Mouse (Mus musculus): ENCODE results near the gene Dmbx1.

Dmbx1 gene

DNA sequence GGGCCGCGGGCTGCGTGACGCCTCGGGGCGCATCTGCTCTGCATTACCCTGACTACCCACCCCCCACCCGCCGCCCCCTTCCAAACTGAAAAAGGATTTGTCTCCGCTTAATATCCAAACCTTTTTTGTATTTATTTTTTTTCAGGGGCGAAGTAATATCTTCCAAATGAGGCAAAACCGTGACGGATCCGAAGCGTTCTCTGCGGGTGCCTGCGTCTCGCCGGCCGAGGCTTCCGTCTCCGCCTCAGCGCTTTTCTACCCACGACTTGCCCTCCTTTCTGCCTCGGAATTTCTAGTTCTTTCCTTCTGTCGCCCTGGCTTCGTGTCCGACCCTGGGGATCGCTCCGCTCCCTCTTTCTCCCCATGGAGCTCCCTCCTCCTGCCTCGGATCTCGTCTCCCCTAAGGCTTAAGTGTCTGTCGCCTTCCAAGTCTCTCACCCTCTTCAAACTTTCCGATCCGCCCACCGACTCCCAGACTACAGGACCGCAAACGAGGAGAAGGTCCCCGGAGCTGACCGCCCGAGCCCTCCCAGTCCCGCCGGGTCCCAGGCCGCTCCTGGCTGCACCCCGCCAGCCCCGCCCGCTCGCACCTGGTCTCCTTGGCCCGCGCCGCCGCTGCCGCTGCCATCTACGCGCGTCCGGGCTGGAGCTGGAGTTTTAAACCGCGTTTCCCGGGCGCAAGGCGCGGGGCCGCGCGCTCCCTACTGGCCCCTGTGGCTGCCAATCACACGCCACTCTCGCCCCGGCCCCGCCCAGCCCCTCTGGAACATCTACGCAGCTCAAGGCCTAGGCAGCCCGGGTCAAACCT is at the start of gene Dmbx1:
Gene Dmbx1 (minus strand): TSS at position 632 of the 808 bp plus-strand sequence.
- DNase-seq, result peak; percentile 12 to 40

DNA sequence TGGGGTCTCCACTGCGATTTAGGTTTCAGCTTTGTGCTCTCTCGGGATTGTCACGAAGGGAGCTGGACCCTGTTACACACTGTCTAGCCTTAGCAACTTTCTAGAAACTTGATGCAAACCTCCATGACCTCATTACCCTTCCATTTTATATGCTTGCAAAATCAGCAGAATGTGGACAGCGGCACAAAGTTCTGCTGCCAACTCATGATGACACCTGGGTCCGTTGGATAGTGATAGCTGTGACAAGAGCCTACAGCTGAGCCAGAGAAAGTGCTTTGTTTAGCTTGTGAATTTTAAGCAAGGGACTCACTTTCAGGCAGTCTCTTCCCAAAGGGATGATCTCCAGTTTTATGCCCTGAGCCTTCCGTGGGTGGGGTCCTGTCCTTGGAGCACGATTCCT is 49.7 kb upstream of the Dmbx1 start:
- no peak for DNase-seq

DNA sequence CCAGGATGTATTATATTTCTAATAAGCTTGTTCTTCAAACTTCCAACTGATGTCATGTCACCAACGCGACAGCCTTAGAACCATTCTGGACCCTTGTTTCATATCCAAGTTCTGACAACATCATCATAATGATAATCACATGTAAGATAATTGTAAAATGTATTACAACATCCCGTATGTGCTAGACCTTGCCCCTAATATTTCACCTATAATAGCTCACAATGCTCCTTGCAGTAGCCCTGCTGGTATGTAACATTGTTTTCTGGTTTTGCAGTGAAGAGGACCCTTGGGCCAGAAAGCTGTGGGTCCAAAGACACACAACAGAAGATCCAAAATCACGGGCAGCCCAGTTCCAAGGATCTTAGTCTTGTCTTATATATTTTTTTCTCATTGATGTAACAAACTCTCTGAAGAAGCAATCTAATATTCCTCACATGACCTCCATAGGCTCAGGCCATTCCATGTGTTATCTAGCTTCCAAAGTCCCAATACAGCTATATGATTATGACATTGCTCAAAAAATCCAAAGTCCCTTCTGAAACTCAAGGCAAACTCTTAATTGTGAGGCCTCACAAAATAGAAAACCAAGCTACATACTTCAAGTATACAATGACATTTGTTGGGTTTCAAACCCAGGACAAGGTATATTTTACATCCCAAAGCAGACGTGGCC is 48.3 kb upstream of the Dmbx1 start:
- no peak for DNase-seq

DNA sequence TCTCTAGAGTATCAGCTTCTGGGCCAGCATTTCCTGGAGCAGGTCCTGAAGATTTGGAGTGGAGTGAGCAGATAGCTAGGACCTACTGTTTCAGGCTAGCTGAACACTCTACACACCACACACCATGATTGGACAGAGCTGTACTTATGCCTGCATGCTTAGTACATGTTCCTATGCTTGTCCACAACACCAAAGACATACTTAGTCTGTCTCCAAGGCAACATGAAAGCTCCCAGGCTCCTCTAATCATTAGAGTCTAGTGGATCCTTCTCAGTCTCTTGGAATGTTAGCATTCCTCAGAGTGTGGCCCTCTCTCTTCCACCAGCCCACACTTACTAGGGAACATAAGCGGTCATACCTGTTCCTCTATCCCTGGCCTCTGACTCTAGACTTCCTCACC is 47.7 kb upstream of the Dmbx1 start:
- no peak for DNase-seq

DNA sequence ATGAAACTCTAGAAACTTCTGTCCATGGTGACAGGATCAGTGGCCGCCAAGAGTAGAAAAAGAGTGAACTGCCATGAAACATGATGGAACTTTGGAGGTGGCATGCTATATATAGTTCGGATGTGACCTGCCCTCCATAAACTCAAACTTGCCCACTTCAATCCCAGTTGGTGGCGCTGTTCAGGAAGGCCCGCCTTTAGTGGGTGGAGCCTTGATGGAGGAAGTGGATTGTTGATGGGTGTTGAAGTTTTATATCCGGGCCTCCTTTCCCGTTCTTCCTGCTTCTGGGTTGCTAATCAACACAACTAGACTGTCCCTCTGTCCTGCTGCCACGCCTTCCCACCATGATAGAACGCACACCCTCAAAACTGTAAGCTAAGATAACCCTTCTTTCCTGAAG is 45.2 kb upstream of the Dmbx1 start:
- no peak for DNase-seq

DNA sequence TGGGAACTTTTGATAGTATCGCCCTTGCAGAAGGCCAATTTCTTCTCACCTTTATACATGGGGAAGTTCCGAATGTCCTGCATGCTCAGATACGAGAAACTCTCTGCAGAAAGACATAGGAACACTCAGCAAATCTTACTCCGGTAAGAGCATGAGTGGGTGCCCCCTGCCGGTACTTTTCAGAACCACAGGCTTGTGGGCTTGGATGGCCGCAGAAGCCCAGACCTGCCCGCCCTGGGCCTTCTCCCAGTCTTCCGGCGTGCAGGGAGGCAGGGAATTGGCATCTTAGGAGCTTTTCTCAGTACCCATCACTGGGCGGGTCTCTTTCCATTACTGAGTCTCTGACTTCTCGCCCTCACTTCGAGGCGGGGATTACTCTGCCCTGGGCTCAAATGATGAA is 44.4 kb upstream of the Dmbx1 start:
- DNase-seq, result peak; percentile 89 to 92

DNA sequence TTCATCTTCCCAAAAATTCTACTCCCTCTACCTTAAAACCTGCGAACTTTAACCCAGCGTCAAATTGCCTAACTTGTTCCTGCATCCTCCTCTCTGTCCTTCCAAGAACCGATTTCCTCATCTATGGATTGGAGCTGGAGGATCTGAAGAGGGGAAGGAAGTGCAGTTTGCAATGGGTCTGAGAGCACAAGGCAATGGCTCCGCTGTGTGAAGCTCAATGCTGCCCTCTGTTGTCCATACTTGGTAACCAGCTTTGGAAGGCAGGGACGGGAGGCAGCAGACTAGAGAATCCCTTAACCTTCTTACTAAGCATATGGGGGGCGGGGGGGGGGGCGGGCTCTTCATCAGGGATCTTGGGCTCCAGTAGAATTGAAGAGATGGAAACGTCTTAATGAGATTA is 41.0 kb upstream of the Dmbx1 start:
- DNase-seq, result peak; percentile 67 to 77

DNA sequence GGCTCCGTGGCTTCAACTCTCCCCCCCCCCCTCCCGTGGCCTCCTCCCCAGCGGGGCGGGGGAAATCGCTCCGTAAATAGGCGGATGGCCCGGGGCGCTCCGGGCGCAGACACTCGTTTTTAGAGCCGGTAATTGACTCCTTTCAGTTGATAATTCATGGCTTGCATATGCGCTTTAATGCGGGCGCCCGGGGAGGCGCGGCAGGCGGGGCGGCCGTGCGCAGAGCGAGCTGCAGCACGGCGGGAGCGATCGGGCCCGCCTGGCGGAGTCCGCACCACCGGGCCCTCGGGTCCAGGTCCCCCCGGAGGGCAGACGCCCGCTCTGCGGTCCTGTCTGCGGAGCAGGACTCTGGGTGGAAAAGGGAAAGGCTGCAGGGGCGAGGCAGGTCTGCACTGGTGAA is 39.7 kb upstream of the Dmbx1 start:
- no peak for DNase-seq

DNA sequence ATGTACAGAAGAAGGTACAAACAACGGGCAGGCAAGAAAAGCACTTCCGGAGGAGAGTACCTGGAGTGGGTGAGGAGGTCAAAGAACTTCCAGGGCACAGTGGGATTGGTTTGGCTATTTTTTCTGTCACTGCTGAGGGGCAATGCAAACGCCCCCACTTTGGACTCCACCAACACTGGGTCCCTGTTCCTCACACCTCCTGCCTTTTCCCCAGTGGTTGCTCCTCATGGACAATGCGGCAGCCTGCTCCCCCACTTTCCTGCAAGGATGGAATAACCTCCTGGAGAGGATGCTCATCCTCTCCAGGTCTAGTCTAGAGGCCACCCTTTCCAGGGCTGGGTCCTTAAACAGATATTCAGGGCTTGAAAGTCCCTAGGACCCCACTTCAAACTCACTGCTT is 39.2 kb upstream of the Dmbx1 start:
- DNase-seq, result no peak

DNA sequence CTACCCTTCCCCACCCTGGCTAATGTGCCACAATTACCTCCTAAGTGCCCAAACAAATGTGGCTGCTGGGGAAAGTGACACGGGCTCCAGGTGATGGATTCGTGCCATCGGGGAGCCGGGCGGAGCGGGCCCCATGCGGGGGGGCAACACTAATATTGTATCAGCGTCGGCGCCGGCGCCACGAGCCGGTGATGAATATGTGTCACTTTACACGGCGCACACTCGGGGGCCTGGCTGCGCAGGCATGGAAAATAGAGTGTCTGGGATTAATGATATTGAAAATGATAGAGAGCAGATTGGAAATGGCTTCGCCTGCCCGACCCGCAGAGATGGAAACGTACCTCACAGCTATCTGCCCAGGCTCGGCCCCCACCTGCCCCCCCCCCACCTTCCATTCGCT is 32.8 kb upstream of the Dmbx1 start:
- no peak for DNase-seq

DNA sequence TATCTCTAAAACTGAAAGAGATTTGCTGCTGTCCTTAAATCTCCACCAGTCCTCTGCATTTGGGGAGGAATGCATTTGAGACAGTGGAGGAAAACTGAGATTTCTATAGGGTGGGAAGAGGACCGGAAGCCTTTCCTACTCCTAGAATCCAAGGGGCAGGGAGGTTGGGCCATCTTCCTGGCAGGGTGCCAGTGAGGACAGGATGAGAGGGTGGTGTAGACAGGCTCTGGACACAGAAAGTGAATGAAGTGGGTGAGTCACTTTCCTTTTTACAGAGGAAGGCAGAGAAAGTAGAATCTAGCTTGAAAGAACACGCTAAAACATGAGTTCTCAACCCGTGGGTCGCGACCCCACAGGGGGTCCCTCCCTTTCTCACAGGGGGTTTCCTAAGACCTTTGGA is 24.7 kb upstream of the Dmbx1 start:
- DNase-seq, result no peak

DNA sequence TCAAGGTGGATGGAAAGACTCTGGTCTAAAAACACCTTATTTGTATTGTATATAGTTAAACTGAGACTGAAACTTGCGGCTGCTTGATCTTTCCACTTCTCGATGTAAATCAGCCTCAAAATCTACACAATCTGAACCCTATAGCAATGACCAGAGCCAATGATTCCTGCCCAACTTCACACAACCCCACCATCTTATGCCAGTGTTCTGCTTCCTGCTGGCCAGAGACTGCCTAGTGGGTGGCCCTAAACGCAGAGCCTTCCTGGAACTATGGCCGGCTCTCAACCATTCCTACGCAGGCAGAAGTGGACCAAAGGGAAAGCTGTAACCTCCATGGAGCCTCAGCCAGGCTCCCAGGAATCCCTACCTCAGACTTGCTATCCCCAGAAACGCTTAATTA is 24.0 kb upstream of the Dmbx1 start:
- no peak for DNase-seq

DNA sequence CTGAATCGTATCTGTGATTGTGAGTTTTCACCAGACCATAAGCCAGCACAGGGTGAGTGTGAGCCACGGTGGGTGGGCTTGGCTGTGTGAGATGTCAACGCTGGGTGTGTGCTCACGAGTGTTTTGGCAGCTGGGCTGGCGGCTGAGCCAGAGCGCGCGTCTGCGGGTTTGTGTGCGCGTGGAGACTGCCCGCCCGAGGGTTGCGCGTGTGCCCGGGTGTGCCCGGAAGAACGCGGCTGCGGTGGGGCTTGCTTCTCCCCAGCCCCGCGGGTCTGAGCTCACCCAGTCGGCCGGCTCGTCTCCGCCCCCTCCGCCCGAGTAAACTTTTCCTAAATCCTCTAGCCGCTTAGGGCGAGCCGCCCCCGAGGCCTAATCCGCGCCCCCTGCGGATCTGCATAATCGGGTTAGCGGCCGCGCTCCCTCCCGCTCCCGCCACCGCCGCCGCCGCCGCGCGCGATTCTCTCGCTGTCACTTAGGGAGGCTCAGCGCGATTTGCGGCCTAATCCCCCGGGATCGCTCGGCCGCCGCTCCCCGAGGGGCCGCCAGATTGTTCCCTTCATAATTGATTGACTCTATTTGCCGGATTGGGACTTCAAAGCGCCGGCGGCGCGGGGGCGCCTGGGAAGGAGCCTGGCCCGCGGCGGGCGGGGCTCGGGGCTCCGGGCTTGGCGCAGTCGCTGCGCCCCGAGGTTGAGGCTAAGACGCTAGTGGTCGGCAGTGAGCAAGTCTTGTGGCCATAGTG is 23.1 kb upstream of the Dmbx1 start:
- peak; percentile 15 to 31 for DNase-seq

DNA sequence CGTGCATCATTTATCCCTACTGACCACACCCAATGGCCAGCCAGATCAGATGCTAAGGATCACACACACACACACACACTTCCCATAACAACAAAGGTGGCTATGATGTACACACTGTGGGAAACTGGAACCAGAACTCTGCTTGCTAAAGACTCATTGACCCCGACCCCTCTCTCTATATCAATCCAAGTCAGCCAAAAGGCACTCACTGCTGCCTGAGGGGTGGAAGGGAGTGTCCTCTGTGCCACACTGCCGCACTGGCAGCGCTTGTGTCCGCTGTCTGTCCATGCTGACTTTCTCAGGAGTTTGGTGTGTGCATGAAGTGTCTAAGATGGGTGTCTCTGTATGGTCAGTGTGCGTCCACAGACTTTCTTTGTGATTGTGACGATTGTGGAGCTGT is 22.3 kb upstream of the Dmbx1 start:
- no peak for DNase-seq

DNA sequence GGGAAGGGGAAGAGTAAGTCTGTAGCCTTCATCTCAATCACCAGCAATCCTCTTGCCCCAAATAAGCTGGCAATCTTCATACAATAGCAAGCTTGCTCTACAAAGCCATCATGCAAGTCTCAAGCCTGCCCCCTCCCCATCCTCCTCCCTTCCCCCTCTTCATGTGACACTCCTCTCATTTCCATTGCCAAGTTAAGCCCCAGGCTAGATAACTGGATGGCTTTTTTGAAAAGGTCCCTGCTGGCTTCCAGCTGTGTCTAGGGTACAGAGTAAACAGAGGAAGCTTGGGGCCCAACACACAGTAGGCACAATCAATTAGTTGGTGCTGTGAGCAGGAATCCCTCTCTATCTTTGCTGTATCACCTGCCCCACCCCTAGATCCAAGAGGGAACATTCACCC is 19.8 kb upstream of the Dmbx1 start:
- DNase-seq, result no peak

DNA sequence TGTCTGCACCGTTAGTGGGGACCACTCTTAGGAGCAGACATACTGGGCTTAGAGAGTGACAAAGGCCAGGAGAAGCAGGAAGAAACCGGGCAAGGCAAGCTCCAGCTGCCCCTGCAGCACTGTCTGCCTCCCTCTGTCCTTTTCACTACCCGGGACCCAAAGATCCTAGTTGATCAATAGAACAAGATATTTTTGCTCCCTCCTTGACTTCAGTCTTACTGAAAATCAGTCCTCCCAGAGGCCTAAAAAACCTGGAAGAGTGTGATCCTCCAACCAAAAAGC is 15.7 kb upstream of the Dmbx1 start:
- DNase-seq, result no peak

DNA sequence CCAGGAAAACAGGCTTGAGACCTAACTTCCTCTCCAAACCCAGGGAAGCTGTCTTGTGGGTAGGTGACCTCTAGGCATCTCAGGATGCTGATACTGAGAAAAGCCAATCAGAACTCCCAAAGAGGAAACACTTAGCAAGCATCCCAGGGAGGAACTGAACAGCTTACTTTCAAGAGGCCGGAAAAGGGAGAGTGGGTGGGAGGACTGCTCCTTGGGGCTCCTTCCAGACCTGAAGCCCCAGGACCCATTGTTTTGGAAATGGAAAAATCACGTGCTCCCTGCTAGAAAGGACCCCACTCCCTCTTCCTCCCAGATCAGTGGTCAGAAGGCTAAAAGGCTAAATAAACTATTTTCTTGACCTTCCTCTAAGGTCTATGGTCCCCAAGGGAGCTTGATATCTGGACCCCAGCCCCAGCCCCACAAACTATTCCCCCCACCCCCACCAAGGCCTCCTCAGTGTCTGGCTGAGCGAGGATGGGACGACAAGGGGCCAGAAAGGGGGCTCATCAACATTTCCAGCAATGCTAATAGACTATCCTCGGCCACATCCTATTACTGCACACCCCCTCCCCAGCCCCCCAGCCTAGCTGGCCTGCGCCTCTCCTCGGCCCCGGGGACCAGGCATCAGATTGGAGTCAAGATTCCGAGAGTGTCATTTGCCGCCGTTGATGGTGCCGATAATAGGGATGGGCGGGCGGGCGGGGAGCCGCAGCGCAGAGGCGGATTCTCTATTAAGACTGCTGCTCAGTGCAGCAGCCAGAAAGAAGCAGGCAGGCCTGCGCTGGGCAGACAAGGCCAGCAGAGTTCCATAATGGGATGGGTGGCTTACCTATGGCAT is 15.1 kb upstream of the Dmbx1 start:
- DNase-seq, result no peak

DNA sequence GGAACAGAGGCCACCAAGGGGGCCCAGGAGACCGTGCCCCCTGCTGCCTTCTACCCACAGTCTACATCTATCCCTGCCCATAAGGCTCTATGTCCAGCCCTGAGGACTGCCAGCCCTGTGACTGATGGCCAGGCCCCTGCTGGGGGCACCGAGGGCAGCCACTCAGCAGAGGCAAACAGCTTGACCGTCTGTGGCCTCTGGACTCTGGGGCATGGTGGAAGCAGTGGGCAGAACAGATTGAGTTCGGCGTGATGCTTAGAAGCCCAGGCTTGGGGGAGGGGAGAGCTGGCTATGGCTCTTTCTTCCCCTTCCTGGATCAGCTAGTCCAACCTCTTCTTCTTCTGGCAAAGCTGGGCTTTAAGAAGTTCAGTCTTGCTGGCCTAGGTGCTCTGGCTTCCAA is 13.8 kb upstream of the Dmbx1 start:
- DNase-seq, result no peak

DNA sequence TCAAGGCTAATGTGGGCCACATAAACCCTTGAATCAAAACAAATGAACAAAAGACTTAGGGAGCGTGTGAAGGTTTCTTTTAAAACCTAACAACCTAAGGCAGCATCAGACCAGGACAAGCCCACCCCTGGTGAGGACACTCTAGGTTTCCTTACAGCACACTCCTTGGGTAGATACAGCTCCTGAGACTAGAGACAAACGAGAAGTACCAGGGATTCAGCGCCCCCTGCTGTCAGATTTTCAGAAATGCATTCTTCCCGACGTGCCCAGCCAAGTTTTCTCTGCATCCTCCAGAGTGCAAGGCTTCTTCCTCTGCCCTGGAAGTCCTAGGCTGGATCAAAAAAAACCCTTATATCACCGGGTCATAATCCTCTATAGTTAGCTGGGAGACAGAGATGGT is 13.0 kb upstream of the Dmbx1 start:
- peak; percentile 39 to 52 for DNase-seq

DNA sequence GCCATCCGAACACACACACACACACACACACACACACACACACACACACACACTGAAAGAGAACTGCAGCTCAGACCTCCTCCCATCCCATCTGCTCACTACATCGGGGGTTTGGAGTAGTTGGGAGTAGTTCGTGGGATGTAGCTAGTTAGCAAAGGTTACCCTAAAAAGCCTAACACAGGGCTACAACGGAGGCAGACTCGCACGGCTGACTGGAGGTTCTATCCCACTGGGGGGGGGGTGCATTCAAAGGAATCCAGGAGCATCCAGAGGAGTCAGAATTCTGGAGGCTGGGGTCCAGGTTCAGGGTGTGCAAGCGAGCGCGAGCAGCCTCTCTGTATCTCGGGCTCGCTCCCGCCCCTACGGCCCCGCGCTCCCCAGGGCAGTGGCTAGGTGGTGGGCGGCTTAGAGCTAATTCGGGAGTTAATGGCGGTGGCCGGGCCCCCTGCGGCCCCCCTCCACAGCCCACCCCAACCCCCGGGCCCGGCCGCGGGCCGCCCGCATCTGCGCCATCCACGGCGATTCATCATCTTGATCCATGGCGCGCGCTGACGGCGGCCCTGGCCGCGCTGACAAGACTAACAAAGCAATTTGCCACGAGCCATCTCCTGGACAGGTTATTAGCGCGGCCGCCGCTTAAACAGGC is 4.1 kb upstream of the Dmbx1 start:
- DNase-seq, result no peak

DNA sequence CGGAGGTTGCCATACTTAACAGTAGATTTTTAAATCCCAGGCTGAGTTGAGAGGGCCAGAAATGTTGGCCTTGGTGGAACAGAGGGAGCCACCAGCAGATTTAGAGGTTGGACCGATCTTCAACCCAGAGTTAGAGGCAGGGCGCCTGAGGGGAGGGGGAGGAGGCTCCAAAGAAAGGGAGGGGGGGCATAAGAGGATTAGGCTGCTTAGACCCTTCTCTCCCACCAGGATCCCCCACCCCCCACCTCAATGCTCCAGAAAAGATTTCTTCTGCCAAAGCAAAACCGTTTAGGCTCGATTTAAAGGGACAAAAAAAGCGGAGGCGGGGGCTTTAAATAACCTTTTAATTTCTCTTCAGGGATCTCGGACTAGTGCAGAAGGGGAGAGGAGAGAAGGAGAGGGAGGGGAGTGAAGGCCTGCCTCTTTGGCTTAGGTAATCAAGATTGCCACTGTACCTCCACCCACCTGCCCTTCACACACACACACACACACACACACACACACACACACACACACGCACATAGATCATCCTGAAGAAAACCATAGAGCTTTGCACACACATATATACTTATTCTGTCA is 1.6 kb upstream of the Dmbx1 start:
- DNase-seq, result no peak

DNA sequence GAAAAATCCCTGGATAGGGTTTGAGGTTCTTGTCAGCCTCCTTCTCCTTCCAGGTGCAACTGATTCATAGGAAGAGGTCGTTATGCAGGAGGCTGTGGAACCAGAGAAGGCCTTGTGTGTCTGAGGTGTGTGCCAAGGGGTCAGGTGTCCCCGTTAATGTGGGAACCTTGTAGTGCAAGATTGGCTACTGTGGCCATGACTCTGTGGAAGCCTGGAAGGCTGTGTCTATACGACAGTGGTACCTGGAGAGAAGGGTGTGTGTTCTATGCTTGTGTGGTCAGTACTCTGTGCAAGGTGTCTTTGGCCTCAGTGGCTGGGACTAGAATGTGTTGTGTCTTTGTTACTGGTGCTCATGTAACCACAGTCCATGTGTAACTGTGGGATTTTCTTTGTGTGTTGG is 955 bp upstream of the Dmbx1 start:
- no peak for DNase-seq

All from cerebellum, postnatal 36 days (tissue).